Mouse (Mus musculus): ENCODE data around the gene Lpin3. TPM values are rescaled to one million over a fixed set of nuclear protein-coding genes. Genes with fewer than 3 reads are reported as not detected.

The Lpin3 gene
- polyA plus RNA-seq, 1 experiment from 2014 or later = 16.5 TPM

GRCm38 (mm10) chr2:160871310-160871709, 9.2 kb upstream of the Lpin3 start:
- H3K4me3 ChIP-seq (ENCODE audit: low read depth, low read length) = no peak overlapping the region
- no peaks in the 10 kb centered on the region for H3K27me3 ChIP-seq (replicated peaks; ENCODE audit: control insufficient read depth, insufficient read depth, low read length)
- no peak overlapping the region for H3K27ac ChIP-seq (ENCODE audit: low read depth, low read length)
- WGBS = 81% methylated on average over 3 of the region's 3 CpGs
- no peaks in the 10 kb centered on the region for H3K4me1 ChIP-seq (replicated peaks; ENCODE audit: control insufficient read depth, insufficient read depth, low read length)
- no peaks in the 10 kb centered on the region for H3K9me3 ChIP-seq (ENCODE audit: control insufficient read depth)
- H3K4me2 ChIP-seq (replicated peaks; ENCODE audit: low read depth) = no peak overlapping the region; the same call in 1 of the 2 replicates
- no peaks in the 10 kb centered on the region for H3K36me3 ChIP-seq (ENCODE audit: control insufficient read depth, insufficient read depth)
- ATAC-seq = no peak
- no peak overlapping the region for H3K9ac ChIP-seq (ENCODE audit: low read depth, low read length)
- TF ChIP-seq CTCF (IDR thresholded peaks at IDR 0.05; ENCODE audit: low read depth) = no peak

- WGBS = 0% methylated on average over 33 of the region's 47 CpGs
- Histone ChIP-seq H3K27me3 (replicated peaks; ENCODE audit: control insufficient read depth, insufficient read depth, low read length) (no peaks in the 10 kb centered on the region), H3K9ac (ENCODE audit: low read depth, low read length) (peak overlapping the region; percentile 95), H3K4me1 (replicated peaks; ENCODE audit: control insufficient read depth, insufficient read depth, low read length) (no peaks in the 10 kb centered on the region), H3K27ac (ENCODE audit: low read depth, low read length) (peak overlapping the region; percentile 93), H3K4me2 (replicated peaks; ENCODE audit: low read depth) (peak overlapping the region; percentile 88), H3K36me3 (ENCODE audit: control insufficient read depth, insufficient read depth) (no peaks in the 10 kb centered on the region), H3K4me3 (ENCODE audit: low read depth, low read length) (peak overlapping the region; percentile 91), H3K9me3 (ENCODE audit: control insufficient read depth) (no peaks in the 10 kb centered on the region)
- peak; percentile 81 for ATAC-seq
- no peak for TF ChIP-seq CTCF (IDR thresholded peaks at IDR 0.05; ENCODE audit: low read depth)
Observed at GRCm38 (mm10) chr2:160872395-160872794, 8.1 kb upstream of the Lpin3 start.

- Histone ChIP-seq H3K27ac (ENCODE audit: low read depth, low read length) (peak within 1 kb of the TSS; percentile 93), H3K9me3 (ENCODE audit: control insufficient read depth) (no peaks in the 10 kb centered on the region), H3K4me3 (ENCODE audit: low read depth, low read length) (peak within 1 kb of the TSS; percentile 91), H3K36me3 (ENCODE audit: control insufficient read depth, insufficient read depth) (no peaks in the 10 kb centered on the region), H3K4me2 (replicated peaks; ENCODE audit: low read depth) (peak within 1 kb of the TSS; percentile 88), H3K27me3 (replicated peaks; ENCODE audit: control insufficient read depth, insufficient read depth, low read length) (no peaks in the 10 kb centered on the region), H3K9ac (ENCODE audit: low read depth, low read length) (peak within 1 kb of the TSS; percentile 95), H3K4me1 (replicated peaks; ENCODE audit: control insufficient read depth, insufficient read depth, low read length) (no peaks in the 10 kb centered on the region)
- peak; percentile 94 for ATAC-seq
- TF ChIP-seq CTCF (IDR thresholded peaks at IDR 0.05; ENCODE audit: low read depth) = no peak
- under 1% methylated on average over 45 of the region's 48 CpGs for WGBS
Observed at GRCm38 (mm10) chr2:160872890-160873382, 7.5 kb upstream of the Lpin3 start, which contains the start of gene Zhx3. TSS of gene Zhx3 (minus strand) at chr2:160872998.

- no peak for ATAC-seq
- Histone ChIP-seq H3K4me3 (ENCODE audit: low read depth, low read length) (no peak overlapping the region), H3K36me3 (ENCODE audit: control insufficient read depth, insufficient read depth) (no peaks in the 10 kb centered on the region), H3K9me3 (ENCODE audit: control insufficient read depth) (no peaks in the 10 kb centered on the region), H3K9ac (ENCODE audit: low read depth, low read length) (no peak overlapping the region), H3K4me1 (replicated peaks; ENCODE audit: control insufficient read depth, insufficient read depth, low read length) (no peaks in the 10 kb centered on the region), H3K4me2 (replicated peaks; ENCODE audit: low read depth) (no peak overlapping the region), H3K27me3 (replicated peaks; ENCODE audit: control insufficient read depth, insufficient read depth, low read length) (no peaks in the 10 kb centered on the region), H3K27ac (ENCODE audit: low read depth, low read length) (no peak overlapping the region)
- 78% methylated on average over 5 of the region's 5 CpGs for WGBS
- no peak for TF ChIP-seq CTCF (IDR thresholded peaks at IDR 0.05; ENCODE audit: low read depth)
Observed at GRCm38 (mm10) chr2:160874231-160874877, 6.1 kb upstream of the Lpin3 start.

- WGBS = 91% methylated on average over 4 of the region's 4 CpGs
- peak; percentile 66 for TF ChIP-seq CTCF (IDR thresholded peaks at IDR 0.05; ENCODE audit: low read depth)
- Histone ChIP-seq H3K4me3 (ENCODE audit: low read depth, low read length) (no peak overlapping the region), H3K4me1 (replicated peaks; ENCODE audit: control insufficient read depth, insufficient read depth, low read length) (no peaks in the 10 kb centered on the region), H3K27ac (ENCODE audit: low read depth, low read length) (no peak overlapping the region), H3K9ac (ENCODE audit: low read depth, low read length) (no peak overlapping the region), H3K36me3 (ENCODE audit: control insufficient read depth, insufficient read depth) (no peaks in the 10 kb centered on the region), H3K27me3 (replicated peaks; ENCODE audit: control insufficient read depth, insufficient read depth, low read length) (no peaks in the 10 kb centered on the region), H3K9me3 (ENCODE audit: control insufficient read depth) (no peaks in the 10 kb centered on the region), H3K4me2 (replicated peaks; ENCODE audit: low read depth) (no peak overlapping the region)
- no peak for ATAC-seq
Observed at GRCm38 (mm10) chr2:160876115-160876514, 4.4 kb upstream of the Lpin3 start.

- Histone ChIP-seq H3K27ac (ENCODE audit: low read depth, low read length) (no peak overlapping the region), H3K27me3 (replicated peaks; ENCODE audit: control insufficient read depth, insufficient read depth, low read length) (no peaks in the 10 kb centered on the region), H3K9ac (ENCODE audit: low read depth, low read length) (no peak overlapping the region), H3K4me3 (ENCODE audit: low read depth, low read length) (no peak overlapping the region), H3K36me3 (ENCODE audit: control insufficient read depth, insufficient read depth) (no peaks in the 10 kb centered on the region), H3K9me3 (ENCODE audit: control insufficient read depth) (no peaks in the 10 kb centered on the region), H3K4me1 (replicated peaks; ENCODE audit: control insufficient read depth, insufficient read depth, low read length) (no peaks in the 10 kb centered on the region), H3K4me2 (replicated peaks; ENCODE audit: low read depth) (no peak overlapping the region)
- no peak for TF ChIP-seq CTCF (IDR thresholded peaks at IDR 0.05; ENCODE audit: low read depth)
- 45% methylated on average over 6 of the region's 6 CpGs for WGBS
- ATAC-seq = no peak
Observed at GRCm38 (mm10) chr2:160881462-160882101, 1.1 kb downstream of the Lpin3 start.
